Mouse (Mus musculus) lung, postnatal 25 days (tissue): ENCODE results near the gene Raet1e.
"Not testable (repeated sequence)": the region's sequence is repeated elsewhere in the genome, so short reads cannot be mapped to it uniquely, and the experiment has no call there.

Experiments used
- DNase-seq: peaks from one replicate; pipeline ENCODE4 v3.0.0; 2022; ENCODE audit warnings: low spot score

Gene Raet1e

DNA sequence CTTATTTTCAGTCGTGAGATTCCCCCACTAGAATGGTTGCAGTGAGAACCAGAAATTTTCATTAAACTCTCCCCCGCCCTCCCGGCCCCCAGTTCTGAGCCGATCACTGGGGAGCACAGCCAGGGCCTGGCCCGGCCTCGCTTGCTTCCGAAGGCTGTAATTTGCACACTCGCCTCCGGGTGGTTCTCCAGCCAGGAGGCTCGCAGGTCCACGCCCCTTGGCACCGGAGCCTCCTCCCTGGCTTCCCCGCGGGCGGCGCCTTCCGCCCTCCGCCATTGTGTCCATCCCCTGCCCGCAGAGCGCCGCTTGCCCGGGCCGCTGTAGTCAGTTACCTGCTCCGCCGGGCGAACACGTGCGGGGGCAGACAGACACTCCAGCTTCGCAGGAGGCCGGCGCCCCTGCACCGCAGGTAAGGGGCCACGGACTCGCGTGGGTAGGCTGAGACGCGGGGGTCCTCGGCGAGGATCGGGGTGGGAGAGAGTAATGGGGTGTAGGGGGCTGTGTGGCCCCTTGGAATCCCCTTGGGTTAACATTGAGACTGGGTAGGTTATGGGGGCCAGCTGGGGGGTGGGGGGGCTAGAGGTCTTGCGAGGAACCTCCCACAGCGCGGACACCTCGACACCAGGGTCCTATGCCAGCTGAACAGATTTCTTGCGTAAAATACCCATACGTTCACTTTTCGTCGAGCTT lies at the start of gene Raet1e, which contains the start of gene H60b:
Gene Raet1e, plus strand, starts transcription at position 260 of the 690 bp plus-strand sequence.
Gene H60b, plus strand, starts transcription at position 277 of the 690 bp plus-strand sequence.
- DNase-seq: peak; percentile 75

DNA sequence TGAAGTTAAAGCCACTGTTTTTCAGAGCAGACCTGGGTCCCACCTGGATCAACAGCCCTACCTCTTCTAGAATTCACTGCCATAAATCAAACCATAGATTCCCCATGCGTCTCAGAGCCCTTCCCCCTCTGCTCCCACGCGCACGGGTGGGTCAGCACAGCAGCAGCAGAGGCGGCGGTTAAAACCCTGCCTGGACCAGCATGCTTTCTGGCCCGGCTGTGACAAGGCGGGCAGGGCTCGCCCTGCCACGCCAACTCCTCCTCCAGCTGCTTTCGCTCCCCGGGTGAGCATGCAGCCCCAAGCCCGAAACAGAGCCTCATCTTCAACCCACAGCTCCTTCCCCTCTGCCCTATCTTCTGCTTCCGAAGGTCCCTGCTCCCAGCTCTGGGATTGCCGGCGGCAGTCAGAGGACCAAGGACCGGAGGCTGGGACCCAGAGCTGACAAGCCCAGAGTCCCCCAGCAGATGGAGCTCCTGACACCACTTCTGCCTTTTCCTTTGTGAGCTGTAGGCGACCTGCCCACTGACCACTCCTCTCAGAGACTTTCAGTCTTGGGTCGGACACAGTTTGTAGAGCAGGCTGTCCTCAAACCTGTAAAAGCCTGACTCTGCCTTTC lies 17.6 kb upstream of the Raet1e start:
- peak; percentile 81 for DNase-seq

DNA sequence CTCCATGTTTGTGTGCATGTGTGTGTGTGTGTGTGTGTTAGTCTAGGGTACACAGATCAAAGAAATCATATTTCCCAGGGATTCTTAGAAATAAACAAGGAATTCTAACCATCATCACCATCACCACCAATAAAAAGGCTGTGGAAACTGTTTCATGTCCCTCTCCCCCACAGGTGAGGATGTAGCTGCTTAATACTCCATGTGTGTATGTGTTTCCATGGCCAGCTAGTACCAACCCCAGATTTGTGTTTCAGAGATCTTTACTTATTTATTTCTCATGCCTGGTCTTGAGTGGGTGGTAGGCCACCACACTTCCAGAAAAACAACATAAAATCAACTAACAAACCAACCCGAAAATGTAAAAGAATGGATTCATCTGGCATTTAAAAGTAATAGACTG lies 16.2 kb upstream of the Raet1e start:
- peak; percentile 56 for DNase-seq

DNA sequence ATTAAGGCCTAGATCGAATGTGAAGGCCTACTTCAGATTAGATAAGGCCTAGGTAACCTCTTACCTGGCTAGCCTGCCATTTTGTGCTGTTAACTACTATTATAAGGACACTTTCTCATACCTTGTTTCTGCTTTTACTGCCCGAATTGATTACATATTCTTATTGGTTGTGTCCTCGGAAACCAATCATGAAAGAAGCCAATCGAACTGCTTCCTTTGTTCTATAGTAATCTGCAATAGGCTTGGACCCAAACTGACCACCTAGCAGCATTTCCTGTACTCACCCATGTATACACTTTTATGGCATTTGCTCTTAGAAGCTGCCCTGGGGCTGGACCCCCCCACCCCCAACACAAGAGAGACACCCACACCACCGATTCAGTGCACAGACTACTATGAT lies 15.4 kb upstream of the Raet1e start:
- no peak for DNase-seq

DNA sequence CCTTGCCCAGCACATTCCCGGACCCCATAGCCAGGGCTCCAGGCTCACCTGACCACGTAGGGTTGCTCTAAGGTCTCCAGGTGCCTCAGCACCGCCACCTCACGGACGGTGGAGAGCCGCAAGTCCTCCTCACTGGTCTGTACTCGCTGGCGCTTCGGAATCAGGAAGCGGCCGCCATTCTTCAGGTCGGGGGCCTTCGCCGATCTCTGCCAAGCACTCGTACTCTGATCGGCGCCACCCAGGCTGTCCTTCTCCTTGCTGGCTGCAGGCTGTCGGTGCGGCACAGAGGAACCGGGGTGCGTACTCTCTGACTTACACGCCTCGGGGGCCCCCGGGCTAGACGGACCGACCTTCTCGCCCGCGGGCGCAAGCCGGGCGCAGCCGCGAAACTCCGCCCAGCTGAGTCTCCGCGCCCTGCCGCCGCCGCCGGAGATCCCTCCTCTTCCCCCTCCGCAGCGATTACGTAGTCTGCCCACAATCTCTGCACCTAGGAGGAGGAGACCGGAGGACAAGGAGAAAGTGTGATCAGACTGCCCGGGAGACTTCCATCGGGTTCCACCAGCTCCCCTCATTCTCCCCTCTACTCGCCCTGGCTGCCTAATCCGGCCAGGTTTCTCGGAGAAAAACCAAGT lies 9.8 kb upstream of the Raet1e start:
- DNase-seq: peak; percentile 84

DNA sequence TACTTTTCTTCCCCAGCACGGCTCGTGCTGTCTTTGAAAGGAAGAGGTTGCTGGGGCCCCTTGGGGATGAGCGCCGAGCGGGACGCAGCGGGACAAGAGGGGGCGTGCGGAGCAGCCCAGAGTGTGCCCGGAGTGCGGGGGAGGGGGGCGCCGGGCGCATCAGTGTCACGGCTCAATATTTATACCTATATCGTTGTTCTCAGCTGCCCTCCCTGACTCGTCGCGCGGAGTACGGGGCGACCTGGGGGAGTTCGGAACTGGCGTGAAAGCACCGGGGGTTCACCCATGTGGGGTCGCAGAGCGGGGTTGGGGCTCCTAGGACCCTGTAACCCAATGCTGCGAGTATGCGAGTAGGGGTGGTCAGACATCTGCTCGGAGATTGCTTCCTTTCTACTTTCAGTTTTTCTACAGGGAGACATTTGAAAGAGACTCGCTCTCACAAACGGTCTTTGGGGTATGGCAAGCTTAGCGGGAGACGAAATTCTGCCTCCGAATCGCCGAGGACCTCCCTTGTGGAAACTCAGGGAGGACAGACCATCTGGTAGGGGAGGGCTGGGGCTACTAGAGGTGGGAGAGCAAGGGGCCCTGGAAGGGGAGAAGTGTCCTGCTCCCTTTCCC lies 9.2 kb upstream of the Raet1e start, which contains the start of gene E030030I06Rik:
Gene E030030I06Rik, minus strand, starts transcription at position 198 of the 618 bp plus-strand sequence.
- no peak for DNase-seq

DNA sequence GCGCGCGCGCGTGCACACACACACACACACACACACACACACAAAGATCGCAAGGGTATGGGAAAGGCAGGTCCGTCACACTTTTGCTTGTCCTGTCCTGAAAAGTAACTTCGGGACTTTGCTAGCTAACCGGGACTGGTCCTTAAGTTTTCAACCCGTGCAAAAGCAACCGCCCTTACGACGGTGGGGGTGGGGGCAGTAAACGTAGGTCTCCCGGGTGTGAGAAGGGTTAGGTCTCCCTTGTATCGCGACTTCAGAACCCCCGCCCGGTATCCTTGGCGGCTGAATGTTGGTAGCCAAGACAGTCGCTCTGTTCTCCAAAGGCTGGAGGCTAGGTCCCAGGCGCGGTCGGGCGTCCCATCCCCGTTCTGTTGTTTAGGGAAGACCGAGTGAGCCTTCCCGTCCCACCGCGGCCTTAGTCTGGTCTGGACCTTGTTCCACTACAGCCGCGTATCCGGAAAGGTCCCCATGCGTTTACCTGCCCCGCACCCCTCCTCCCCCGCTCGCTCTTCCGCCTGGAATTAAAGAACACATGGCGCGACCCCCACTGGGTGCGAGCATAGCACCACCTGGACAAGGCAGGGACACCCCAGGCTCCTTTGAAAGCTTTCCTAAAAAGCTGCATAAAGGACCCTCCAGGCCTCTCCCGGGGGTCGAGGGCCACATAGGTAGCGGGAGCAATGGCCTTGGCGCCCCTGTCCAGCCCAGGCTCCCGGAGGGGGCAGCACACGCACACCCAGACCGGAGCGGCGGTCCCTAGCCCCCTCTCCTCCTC lies 8.5 kb upstream of the Raet1e start:
- DNase-seq: no peak

DNA sequence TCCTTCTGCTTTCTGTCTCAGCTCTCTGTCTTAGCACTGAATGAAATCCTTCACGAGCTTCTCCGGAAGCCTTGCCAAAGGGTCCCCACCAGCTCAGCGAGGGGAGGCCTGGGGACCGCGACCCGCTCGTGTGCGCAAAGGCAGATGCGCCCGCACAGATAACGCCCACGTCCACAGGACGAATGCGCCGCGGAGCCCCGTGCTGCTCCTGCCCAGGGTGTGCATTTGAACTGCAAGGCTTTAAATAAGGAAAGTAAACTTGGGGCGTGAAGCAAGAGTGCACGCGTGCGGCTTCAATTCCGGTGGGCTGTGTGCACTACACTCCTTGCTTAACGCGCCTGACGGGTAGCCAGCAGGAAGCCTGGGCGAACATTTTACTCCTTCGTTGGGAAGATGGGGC lies 7.8 kb upstream of the Raet1e start:
- no peak for DNase-seq

DNA sequence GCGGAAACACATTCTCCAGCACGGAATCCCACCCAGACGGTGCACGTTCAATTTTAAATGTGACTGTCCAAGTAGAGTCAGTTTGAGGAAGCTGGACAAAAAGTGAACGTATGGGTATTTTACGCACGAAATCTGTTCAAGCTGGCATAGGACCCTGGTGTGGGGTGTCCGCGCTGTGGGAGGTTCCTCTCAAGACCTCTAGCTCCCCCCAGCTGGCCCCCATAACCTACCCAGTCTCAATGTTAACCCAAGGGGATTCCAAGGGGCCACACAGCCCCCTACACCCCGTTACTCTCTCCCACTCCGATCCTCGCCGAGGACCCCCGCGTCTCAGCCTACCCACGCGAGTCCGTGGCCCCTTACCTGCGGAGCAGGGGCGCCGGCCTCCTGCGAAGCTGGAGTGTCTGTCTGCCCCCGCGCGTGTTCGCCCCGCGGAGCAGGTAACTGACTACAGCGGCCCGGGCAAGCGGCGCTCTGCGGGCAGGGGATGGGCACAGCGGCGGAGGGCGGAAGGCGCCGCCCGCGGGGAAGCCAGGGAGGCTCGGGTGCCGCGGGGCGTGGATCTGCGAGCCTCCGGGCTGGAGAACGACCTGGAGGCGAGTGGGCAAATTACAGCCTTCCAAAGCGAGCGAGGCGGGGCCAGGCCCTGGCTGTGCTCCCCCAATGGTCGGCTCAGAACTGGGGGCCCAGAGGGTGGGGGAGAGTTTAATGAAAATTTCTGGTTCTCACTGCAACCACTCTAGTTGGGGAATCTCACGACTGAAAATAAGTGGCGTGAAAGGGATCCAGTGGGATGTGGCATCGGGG lies 7.1 kb upstream of the Raet1e start:
- DNase-seq: not testable (repeated sequence)

DNA sequence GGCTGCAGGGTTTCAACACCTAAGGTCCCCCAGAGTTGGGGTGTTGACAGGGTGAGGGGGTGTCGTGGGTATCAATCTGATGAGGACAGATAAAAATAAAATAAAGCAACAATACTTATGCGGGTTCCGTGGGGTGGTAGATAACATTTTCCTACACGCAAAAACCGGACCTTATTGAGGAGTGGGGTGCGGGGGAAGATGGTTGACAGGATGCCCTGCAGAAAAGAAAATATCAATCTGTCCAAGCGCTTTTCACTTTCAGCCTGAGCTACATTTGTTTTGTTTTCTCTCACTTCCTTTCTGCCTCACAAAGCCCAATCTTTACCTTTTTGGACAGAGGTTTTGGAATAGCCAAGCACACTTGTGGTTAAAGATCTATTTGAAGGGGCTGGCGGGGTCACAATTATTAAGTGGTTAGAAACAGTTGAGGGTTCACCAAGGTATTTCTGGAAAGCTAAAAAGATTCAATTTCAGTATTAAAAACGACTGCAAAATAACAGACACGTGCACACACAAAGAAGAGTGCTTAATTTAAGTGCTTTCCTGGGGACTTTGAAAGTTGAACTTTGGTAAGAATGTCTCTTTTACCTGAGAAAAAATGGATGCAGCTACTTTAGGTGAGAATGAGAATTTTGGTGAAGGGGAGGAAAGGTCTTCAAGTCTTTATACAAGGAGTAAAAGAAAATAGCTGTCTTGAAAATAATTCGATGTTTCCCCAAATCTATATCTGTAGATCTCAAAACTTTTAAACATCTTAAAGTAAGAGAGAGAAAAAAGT lies 6.3 kb upstream of the Raet1e start:
- DNase-seq: not testable (repeated sequence)

DNA sequence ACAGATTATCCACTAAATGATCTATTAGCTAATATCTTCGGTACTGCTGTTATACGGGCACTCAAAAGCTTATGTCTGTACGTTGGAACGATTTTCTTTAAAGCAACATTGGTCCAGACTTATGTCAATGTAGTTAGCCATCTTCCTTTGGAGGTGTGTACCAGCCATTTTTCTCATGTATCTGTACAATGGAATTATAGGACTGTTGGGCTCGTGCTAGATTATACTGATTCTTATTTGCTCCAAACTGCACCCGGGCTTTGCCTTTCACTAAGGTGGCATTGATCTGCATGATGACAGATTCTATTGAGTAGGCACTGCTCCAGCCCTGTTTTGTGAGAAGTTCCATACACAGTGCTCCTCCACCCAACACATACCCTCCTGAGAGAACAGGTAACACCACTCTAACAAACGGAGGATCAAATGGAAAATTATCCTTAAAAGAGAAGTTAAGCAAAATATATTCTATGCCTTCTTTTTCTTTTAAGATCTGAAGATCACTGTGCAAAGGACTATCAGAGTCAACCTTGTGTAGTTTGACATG lies 5.2 kb upstream of the Raet1e start:
- not testable (repeated sequence) for DNase-seq

DNA sequence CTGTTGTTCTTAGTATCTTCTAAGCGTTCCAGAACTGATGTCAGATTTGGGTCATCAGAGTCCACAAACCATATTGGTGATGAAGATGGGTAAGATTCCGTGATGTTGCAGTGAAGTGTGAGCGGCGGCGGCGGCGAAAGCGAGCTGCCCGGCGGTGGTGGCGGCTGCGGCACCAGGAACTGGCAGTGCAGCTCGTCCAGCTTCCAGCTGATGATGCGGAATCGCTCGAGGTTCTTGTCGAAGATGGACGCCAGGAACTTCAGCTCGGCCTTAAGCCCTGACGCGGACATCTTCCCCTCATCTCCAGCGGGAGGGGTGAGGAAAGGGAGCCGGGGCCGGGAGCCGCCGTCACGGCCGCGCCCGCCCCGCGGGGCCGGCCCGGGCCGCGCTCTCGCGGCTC lies 4.2 kb upstream of the Raet1e start:
- DNase-seq: not testable (repeated sequence)

DNA sequence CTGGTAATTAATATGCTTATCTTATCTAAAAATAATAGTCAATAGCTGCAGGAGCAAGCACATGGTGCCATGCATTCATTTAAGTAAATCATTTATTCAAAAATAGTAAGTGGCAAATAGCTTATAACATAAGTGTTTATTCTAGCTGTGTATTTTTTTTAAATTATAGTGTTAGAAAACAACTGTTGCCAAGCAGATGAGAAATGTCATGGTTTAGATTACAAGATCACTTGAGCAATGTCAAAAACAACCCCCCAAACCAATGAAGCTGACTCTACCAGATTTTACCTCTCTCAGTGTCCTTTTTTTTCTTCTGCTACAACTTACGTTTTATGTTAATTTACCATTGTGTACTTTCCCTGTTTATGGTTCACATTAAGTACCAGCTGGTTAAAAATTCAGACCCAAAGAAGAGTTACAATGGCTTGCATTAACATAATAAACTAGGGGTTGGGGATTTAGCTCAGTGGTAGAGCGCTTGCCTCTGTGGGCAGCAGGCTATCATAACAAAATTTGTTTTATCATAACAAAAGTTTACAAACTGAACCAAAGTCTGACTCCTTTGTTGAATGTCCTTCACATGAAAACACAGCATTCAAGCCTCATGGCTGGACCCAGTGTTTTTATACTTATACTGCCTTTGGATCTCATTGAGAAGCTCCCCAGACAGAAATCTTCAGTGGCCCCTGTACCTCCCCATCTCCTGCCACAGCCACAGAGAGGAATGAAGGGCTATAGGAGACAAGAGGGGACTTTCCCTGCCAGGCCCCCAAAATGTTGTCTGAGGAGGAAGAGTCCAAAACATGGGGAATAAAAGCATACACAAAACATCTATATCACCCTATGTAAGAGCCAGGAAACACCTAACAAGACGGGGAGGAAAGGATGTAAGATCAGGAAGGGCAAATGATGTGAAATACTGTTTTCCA lies 3.2 kb upstream of the Raet1e start:
- no peak for DNase-seq

DNA sequence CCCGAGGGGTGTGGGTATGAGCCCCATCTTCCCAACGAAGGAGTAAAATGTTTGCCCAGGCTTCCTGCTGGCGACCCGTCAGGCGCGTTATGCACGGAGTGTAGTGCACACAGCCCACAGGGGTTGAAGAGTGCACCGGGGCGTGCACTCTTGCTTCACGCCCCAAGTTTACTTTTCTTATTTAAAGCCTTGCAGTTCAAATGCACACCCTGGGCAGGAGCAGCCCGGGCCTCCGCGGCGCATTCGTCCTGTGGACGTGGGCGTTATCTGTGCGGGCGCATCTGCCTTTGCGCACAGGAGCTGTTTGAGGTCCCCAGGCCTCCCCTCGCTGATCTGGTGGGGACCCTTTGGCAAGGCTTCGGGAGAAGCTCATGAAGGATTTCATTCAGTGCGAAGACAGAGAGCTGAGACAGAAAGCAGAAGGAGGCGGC lies 777 bp downstream of the Raet1e start:
- DNase-seq: no peak

DNA sequence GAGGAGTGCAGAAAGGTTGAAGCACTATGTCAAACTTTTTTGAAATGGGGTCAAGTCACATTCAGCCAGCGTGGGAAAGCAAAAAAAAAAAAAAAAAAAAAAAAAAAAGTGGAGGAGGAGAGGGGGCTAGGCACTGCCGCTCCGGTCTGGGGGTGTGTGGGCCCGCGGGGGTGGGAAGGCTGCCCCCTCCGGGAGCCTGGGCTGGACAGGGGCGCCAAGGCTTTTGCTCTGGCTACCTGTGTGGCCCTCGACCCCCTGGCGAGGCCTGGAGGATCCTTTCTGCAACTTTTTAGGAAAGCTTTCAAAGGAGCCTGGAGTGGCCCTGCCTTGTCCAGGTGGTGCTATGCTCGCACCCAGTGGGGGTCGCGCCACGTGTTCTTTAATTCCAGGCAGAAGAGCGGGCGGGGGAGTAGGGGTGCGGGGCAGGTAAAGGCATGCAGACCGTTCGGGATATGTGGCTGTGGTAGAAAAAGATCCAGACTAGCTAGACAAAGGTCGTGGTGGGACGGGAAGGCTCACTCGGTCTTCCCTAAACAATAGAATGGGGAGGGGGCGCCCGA lies 1.3 kb downstream of the Raet1e start:
- no peak for DNase-seq

DNA sequence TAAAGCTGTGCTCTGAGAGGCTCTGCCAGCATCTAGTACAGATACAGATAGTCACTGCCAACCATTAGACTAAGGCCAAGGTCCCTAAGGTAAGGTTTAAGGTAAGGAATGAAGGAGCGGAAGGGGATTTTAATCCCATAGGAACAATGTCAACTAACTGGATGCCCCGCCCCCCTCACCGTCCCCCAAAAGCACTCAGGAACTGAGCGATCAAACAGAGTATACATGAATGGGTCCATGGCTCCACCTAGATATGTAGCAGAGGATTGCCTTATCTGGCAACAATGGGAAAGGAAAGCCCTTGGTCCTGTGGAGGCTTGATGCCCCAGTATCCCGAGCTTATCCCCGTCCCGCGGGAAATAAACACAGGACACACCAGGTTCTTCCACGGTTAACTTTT lies 4.9 kb downstream of the Raet1e start:
- not testable (repeated sequence) for DNase-seq

DNA sequence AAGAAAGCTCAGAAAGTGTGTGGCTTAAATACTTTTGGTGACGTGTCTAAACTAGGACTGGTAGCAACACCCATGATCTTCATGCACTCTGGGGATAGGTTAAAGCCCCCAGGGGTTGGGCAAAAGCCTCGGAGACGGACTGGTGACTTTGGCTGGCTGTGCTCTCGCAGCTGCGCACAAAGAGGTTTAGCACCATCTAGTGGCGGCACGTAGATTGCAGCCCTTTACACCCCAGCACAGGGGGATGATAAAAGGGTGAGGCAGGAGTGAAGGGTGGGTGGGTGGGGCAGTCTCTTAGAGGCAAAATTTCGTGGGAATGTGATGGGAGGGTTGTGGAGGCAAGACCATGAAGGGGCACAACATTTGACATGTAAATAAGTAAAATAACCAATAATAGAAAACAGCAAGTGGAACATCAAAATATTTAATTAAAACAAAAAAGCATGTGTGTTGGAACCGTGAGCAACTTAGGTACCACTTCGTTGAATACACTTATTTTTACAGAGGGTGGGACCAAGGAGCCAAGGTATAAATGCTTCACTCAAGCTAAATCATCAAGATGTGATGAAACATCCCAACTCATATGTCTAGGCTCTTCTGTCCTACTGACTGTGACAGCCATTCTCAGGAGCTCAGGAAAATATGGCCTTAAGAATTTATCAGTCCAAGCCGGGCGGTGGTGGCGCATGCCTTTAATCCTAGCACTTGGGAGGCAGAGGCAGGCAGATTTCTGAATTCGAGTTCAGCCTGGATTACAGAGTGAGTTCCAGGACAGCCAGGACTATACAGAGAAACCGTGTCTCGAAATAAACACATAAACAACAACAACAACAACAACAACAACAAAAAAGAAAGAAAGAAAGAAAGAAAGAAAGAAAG lies 5.6 kb downstream of the Raet1e start:
- peak; percentile 64 for DNase-seq
